Mouse (Mus musculus) liver, embryonic 14.5 days (tissue): ENCODE results near the gene Defb26. TPM values are rescaled to one million over a fixed set of nuclear protein-coding genes. Genes with fewer than 3 reads are reported as not detected.

Experiments used
- ATAC-seq: fragments of 200-750 bp; cut with Nextera tagmentation; 2 replicates; pipeline ENCODE4 v1.8.0; 2017; ENCODE audit warnings: moderate number of reproducible peaks, mild to moderate bottlenecking, moderate library complexity; ENCODE audit not compliant: insufficient read depth
- DNase-seq, 3 experiments: peaks; one replicate each; pipeline ENCODE4 v3.0.0-alpha.2; 2012 to 2013; ENCODE audit warnings: low read depth in 3 of 3, low spot score in 3 of 3
- H3K27ac ChIP-seq: fragments of 300-500 bp; sonication (generic); 2 replicates; pipeline ENCODE4 v1.5.1; 2014; ENCODE audit warnings: moderate library complexity, mild to moderate bottlenecking, control low read depth, inconsistent platforms
- H3K27me3 ChIP-seq: fragments of 300-500 bp; sonication (generic); 2 replicates; pipeline ENCODE4 v1.6.1; 2014; ENCODE audit warnings: mild to moderate bottlenecking, low read length, moderate library complexity; ENCODE audit not compliant: control insufficient read depth, insufficient read depth
- H3K36me3 ChIP-seq: fragments of 300-500 bp; sonication (generic); replicated peaks from 2 replicates; pipeline ENCODE4 v1.6.1; 2014; ENCODE audit warnings: low read depth; ENCODE audit not compliant: control insufficient read depth, insufficient read depth
- H3K4me1 ChIP-seq, 2 experiments: fragments of 200-500 bp in 1 of 2; fragments of 300-500 bp in 1 of 2; sonication (generic) in 1 of 2; replicated peaks; 2 replicates each; pipeline ENCODE4 v1.6.1; 2012 to 2014; ENCODE audit warnings: antibody characterized with exemption in 1 of 2, inconsistent platforms in 1 of 2, low read length in 1 of 2; ENCODE audit not compliant: control insufficient read depth in 2 of 2, insufficient read depth in 2 of 2
- H3K4me2 ChIP-seq: fragments of 300-500 bp; sonication (generic); 2 replicates; pipeline ENCODE4 v1.6.1; 2014; ENCODE audit warnings: low read depth, mild to moderate bottlenecking, control low read depth, moderate library complexity
- H3K4me3 ChIP-seq, 2 experiments: fragments of 200-500 bp in 1 of 2; fragments of 300-500 bp in 1 of 2; sonication (generic) in 1 of 2; 2 replicates each; pipeline ENCODE4 v1.5.1; 2012 to 2014; ENCODE audit warnings: low read depth in 2 of 2, low read length in 2 of 2, mild to moderate bottlenecking in 2 of 2, control low read depth in 1 of 2, inconsistent platforms in 1 of 2, moderate library complexity in 1 of 2; ENCODE audit not compliant: insufficient read depth in 1 of 2
- H3K9ac ChIP-seq: fragments of 300-500 bp; sonication (generic); replicated peaks from 2 replicates; pipeline ENCODE4 v1.6.1; 2014; ENCODE audit warnings: mild to moderate bottlenecking, control low read depth, moderate library complexity
- H3K9me3 ChIP-seq: fragments of 300-500 bp; sonication (generic); 2 replicates; pipeline ENCODE4 v1.6.1; 2016; ENCODE audit warnings: low read length, mixed read lengths; ENCODE audit not compliant: control insufficient read depth
- CTCF ChIP-seq: IDR thresholded peaks from 2 replicates; pipeline ENCODE4 v1.5.1; 2016; ENCODE audit warnings: antibody characterized with exemption, low read depth, control low read depth
- EP300 ChIP-seq: IDR thresholded peaks from 2 replicates; pipeline ENCODE4 v1.6.1; 2016; ENCODE audit warnings: antibody characterized with exemption, low read depth
- WGBS: fragments of 180-500 bp; shearing (Covaris S2); extraction: QIAGEN DNeasy Blood & Tissue Kit; methylation state at CpG from one replicate; pipeline ENCODE4 v1.1.7; 2014; ENCODE audit not compliant: insufficient replicate concordance; 5-methylcytosine and 5-hydroxymethylcytosine counted together
- polyA plus RNA-seq, 2 experiments: library from polyadenylated mRNA; depleted of rRNA in 1 of 2; stranded (reverse) in 1 of 2; unstranded in 1 of 2; fragments of >200 nt; fragmentation: Nextera tagmentation in 1 of 2; extraction: Ambion mirVana in 1 of 2; gene quantifications; 2 replicates each; pipeline versions ENCODE4 v1.2.1 to v1.2.3; 2012 to 2014

Defb26 gene
- polyA plus RNA-seq (2012; rRNA removed) (not detected in 2 replicates), polyA plus RNA-seq (2014; fragmentation: Nextera tagmentation; extraction: Ambion mirVana) (not detected in 2 replicates)

DNA sequence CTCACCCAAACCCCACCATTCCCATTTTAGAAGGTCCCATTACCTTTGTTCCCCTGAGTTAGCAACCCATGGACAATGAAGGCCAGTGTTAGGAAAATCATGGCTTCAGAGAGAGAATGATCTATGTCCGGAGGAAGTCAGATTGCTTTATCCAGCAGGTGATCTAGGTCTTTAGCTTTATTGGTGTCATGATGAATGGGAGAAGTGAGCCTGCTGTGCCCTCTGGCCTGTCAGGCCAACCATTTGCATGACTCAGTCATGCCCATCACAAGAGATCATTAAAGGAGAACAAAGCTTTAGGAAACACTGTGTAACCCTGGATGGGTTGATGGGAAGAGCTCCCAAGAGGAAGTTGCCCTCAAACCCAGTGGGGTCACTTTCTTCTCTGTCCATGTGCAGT, at the start of gene Defb26:
Gene Defb26 (minus strand): TSS at position 101 of the 400 bp plus-strand sequence.
- 70% methylated on average over 1 of the region's 1 CpGs for WGBS

DNA sequence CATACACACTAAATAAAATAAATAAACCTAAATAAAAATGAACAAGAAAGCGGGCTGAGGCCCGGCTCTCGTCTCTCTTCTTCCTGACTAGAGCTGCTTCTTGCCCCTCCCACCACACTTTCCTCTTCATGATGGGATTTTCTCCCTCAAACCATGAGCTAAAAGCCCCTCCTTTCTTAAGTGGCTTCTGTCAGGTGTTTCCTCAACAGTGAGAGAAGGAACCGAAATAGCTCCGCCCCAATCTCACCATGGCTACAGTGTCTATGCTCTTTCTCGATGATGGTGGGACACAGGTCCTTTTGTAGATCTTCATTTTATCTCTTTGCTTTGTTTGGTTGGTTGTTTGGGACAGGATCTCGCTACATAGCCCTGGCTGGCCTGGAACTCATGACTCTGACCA, 45.2 kb upstream of the Defb26 start:
- Histone ChIP-seq H3K4me3 (no peak overlapping the region), H3K27ac (no peak overlapping the region), H3K4me2 (no peak overlapping the region), H3K9ac (no peak overlapping the region), H3K27me3 (no peaks in the 10 kb centered on the region), H3K4me1 (no peaks in the 10 kb centered on the region), H3K9me3 (no peaks in the 10 kb centered on the region), H3K36me3 (no peaks in the 10 kb centered on the region)
- no peak for TF ChIP-seq EP300
- TF ChIP-seq CTCF: no peak
- ATAC-seq (no peak), DNase-seq (no peak)
- WGBS: 56% methylated on average over 7 of the region's 7 CpGs

More for the DNA sequence above, at the start of gene Defb26:
- Histone ChIP-seq H3K27ac (no peak within 1 kb of the TSS), H3K4me2 (no peak within 1 kb of the TSS), H3K36me3 (no peaks in the 10 kb centered on the region), H3K9me3 (no peaks in the 10 kb centered on the region), H3K27me3 (no peaks in the 10 kb centered on the region), H3K4me3 (no peak within 1 kb of the TSS), H3K4me1 (no peaks in the 10 kb centered on the region), H3K9ac (no peak within 1 kb of the TSS)
- TF ChIP-seq EP300: no peak
- ATAC-seq (no peak), DNase-seq (no peak)

DNA sequence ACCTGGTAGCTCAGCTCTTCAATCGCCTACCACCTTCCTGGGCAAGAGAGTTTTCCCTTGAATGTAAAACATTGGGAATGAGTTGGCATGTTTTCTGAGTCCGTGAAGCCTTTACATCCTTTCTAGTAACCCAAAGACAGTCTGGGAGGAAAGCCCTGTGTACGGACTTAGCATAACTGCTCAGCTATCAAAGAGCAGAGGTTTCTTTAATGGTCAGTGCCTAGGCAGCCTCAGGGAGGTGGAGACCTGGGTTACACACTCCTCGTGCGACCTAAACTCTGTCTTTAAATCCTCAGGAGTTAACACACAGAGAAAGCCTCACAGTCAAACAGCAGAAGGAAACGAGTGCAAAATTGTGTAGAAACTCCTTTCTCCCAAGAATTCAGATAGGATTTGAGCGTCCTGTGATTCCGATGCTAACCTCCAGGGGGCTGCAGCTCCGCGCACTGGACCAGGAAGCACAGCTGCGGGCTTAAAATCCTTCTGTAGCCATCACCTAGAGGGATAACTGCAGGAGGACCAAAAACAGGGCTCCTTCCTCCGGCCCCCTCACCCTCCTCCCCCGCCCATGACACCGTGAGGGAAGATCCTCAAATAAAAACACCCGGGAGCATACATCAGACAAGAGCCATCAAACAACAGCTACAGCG, 42.4 kb upstream of the Defb26 start:
- H3K4me3 ChIP-seq: no peak overlapping the region
- no peaks in the 10 kb centered on the region for H3K9me3 ChIP-seq
- TF ChIP-seq CTCF (peak; percentile 74), EP300 (no peak)
- no peaks in the 10 kb centered on the region for H3K27me3 ChIP-seq
- H3K36me3 ChIP-seq: no peaks in the 10 kb centered on the region
- 9% methylated on average over 16 of the region's 16 CpGs for WGBS
- DNase-seq (no peak), ATAC-seq (no peak)
- no peak overlapping the region for H3K27ac ChIP-seq
- no peaks in the 10 kb centered on the region for H3K4me1 ChIP-seq
- no peak overlapping the region for H3K9ac ChIP-seq
- H3K4me2 ChIP-seq: no peak overlapping the region

- Histone ChIP-seq H3K27ac (no peak overlapping the region), H3K27me3 (no peaks in the 10 kb centered on the region), H3K36me3 (no peaks in the 10 kb centered on the region), H3K9me3 (no peaks in the 10 kb centered on the region), H3K4me1 (no peaks in the 10 kb centered on the region), H3K4me3 (no peak overlapping the region), H3K9ac (no peak overlapping the region), H3K4me2 (no peak overlapping the region)
- TF ChIP-seq EP300: no peak
- no peak for TF ChIP-seq CTCF
- DNase-seq: no peak
- ATAC-seq: no peak
- WGBS: 59% methylated on average over 5 of the region's 5 CpGs
Measured at GRCm38 (mm10) chr2:152548124-152548523, 36.6 kb upstream of the Defb26 start.

DNA sequence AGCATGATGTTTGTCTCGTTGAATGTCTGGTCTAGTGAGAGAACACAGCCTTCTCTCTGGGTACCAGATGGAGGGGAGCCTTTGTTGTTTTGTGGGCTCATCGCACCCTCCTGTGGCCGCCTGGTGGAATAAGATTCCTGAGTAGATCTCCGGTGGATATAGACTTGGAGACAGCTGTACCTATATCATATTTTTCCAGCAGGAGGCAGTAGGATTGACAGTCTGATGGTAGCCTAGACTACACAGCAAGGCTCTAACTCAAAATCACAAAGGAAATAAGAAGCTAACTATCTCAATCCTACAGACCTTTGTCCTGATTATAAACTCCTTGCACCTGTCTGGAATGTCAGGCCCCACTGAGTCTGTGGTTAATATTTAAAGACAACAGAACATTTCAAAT, 33.2 kb upstream of the Defb26 start:
- Histone ChIP-seq H3K9ac (no peak overlapping the region), H3K9me3 (no peaks in the 10 kb centered on the region; the same call in 1 of the 2 replicates), H3K27me3 (no peaks in the 10 kb centered on the region), H3K4me3 (no peak overlapping the region), H3K36me3 (no peaks in the 10 kb centered on the region), H3K4me1 (no peaks in the 10 kb centered on the region), H3K27ac (no peak overlapping the region), H3K4me2 (no peak overlapping the region)
- WGBS: 17% methylated on average over 4 of the region's 4 CpGs
- ATAC-seq (no peak), DNase-seq (no peak)
- TF ChIP-seq EP300 (no peak), CTCF (peak; percentile 33)
